Mouse (Mus musculus): ENCODE results near the gene Ruvbl2.
"Not testable (repeated sequence)": the region's sequence is repeated elsewhere in the genome, so short reads cannot be mapped to it uniquely, and the experiment has no call there.

The Ruvbl2 gene

DNA sequence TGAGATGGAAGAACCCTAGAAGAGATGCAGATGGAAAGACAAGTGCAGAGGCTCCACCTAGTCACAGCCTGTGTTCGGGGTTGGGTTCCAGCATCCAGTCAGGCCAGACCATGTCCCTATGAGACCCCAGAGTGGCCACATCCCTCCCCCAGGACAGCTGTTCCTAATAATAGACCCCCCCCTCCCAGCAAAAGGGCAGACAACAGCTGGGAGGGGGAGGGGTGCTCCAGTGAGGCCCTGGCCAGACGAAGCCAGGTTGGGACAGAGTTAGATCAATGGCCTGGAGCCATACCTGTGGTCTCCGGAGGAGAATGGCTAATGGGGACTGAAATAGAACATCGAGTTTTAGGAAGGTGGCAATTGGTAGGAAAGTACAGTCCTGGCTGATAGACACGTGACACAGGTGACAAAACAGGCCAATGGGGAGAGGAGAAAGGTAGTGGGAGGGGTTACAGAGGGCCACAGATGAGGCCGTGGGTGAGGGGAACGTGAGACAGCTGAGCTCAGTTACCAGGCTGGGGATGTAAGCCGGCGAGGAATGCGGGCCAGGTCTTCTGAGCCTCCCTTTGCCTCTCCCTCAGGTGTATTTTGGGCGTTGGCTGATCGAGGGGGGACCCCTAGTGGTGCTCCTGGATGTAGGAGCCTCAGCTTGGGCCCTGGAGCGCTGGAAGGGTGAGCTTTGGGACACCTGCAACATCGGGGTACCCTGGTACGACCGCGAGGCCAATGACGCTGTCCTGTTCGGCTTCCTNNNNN, at the start of gene Ruvbl2:
Gene Ruvbl2 (minus strand): TSS at position 576 of the 756 bp plus-strand sequence.
- ChIA-PET CTCF (interaction anchor here (0.7 to 5.1 kb wide), 26 partner anchors 10 to 283 kb away, joined by 3 to 44 read pairs (median 4); partner anchors contain the start of genes Kcna7 (in 2 of the 4), Lhb (in 1 of the 4) and Slc6a21 (in 1 of the 4)), POLR2A (interaction anchor here in 3 of 4 experiments (0.5 to 10.2 kb wide), 44 partner anchors 10 to 370 kb away, joined by 3 to 114 read pairs (median 5); partner anchors contain the start of genes Ftl1 (in 3 of the 3), Lhb (in 2 of the 3), Ntf5 (in 2 of the 3) and Snrnp70 (in 2 of the 3))

DNA sequence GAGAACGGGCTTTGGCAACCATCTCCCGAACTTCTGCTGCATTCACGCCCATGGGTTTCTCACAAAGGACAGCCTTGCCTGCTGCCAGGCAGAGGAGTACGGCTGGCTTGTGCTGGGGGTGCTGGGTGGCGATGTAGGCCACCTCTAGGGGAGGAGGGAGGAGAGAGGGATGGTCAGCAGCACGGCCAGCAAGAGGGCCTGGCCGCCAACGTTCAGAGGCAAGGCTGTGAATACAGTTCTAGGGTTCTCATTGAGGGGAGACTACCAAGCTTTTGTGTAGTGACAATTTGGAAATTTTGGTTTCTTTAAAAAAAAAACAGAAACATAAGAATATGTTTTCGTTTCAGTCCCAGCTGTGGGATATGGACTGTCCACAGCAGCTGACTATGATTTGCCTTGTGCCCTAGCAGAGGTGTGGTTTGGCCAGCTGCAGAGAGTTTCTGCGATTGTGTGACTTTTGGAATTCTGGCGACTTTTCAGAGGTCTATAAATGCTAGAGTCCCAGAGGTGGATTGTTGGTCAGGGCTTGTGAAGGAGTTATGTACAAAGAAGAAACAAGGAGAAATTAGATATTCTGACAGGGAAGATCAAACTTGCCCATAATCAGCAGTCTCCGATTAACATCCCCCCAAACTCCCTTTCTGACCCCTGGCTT, 49.0 kb upstream of the Ruvbl2 start, which contains the start of gene Gm45808:
Gene Gm45808 (minus strand): TSS at position 51 of the 655 bp plus-strand sequence.
- POLR2A ChIA-PET: interaction anchor here in 3 of 4 experiments (0.6 to 3.5 kb wide), 21 partner anchors 8 to 148 kb away, joined by 3 to 17 read pairs (median 5); partner anchors contain the start of genes Bax (in 2 of the 3), Plekha4 (in 2 of the 3), Ppp1r15a (in 2 of the 3) and Ftl1 (in 1 of the 3)
- CTCF ChIA-PET: interaction anchor here in 2 of 4 experiments (2.1 to 2.4 kb wide), 2 partner anchors 10 kb away, joined by 7 to 9 read pairs; no protein-coding TSS in a partner anchor

DNA sequence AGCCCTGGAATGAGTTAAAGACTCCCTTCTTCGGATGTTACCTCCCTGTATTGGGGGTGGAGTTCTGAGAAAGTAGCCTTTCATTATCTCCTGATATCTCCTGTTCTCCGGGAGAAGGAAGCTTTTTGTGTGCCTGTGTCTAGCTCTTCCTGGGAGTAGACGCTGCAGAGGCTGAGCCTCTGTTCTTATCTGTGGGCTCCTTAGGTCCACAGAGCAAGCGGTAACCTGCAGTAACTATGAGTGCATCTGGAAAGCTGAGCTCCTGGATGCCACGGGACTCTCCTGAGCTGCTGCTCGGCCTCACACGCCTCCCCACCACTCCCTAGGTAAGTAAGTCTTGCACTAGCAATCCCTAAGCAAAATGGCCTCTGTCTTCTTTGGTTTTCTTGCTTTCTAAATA, 48.3 kb upstream of the Ruvbl2 start:
- CTCF ChIA-PET: no interaction called here
- POLR2A ChIA-PET: interaction anchor here in 3 of 4 experiments (0.6 to 3.5 kb wide), 10 partner anchors 8 to 40 kb away, joined by 3 to 11 read pairs (median 3); partner anchors contain the start of genes Ftl1 (in 2 of the 3), Bax (in 1 of the 3), Plekha4 (in 1 of the 3) and Ppp1r15a (in 1 of the 3)

DNA sequence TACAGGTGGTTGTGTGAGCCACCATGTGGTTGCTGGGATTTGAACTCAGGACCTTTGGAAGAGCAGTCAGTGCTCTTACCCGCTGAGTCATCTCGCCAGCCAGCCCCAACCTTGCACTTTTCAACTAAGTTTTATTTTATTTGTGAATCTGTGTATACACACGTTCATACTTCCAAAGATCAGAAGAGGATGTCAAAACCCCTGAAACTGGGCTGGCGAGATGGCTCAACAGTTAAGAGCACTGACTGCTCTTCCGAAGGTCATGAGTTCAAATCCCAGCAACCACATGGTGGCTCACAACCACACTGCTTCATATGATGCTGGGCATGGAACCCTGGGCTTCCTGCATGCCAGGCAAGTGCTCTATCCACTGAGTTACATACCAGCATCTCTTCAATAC, 47.1 kb upstream of the Ruvbl2 start:
- CTCF ChIA-PET: not testable (repeated sequence)
- POLR2A ChIA-PET: interaction anchor here in 2 of 4 experiments (0.6 to 0.7 kb wide), 4 partner anchors 16 to 40 kb away, joined by 3 to 4 read pairs (median 4); no protein-coding TSS in a partner anchor

DNA sequence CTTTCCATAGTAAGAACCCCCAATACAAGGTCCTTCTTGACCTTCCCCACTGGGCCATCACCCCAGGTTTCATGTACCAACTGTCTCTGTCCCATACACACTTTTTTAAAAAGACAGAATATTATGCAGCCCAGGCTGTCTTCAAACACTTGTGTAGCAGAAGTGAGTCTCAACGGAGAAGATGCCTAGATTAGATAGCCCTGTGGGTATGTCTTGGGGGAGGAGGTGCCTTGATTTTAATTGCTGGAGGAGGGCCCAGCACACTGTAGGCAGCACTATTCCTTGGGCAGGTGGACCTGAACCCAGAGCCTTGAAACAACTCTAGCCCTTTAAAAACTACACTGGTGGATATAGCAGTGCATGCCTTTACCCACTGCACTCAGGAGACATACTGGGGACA, 44.3 kb upstream of the Ruvbl2 start:
- ChIA-PET CTCF (interaction anchor here in 1 of 4 experiments (0.6 kb wide), 1 partner anchor 125 kb away, joined by 5 read pairs; no protein-coding TSS in a partner anchor), POLR2A (interaction anchor here in 3 of 4 experiments (0.6 to 2.3 kb wide), 21 partner anchors 8 to 632 kb away, joined by 3 to 20 read pairs (median 6); partner anchors contain the start of genes Ftl1 (in 2 of the 3), Nucb1 (in 2 of the 3), Bax (in 1 of the 3) and Plekha4 (in 1 of the 3))

DNA sequence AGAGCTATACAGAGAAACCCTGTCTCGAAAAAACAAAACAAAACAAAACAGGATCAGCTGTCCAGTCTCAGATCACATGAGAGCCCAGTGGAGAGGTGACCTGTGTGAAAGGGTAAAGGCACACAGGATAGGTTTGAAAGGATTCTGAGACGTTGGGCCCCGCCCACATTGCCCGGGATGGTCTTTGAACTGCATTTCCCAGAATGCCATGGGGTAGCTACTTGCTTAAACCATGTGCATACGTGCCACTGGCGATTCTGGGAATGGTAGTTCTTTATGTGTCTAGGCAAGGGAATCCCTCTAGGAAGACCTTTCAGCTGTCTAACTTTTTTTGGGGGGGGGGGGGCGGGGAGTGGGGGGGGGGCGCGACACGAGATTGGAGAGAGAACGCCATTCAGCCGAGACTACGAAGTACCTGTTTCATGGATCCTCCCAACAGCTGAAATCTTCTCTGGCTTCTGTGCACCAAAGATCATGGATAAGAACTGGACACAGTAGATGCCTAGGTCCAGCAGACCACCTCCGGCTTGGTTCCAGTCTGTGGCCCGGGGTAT, 43.6 kb upstream of the Ruvbl2 start, which contains the start of gene Tulp2:
Gene Tulp2 (plus strand): TSS at position 504 of the 554 bp plus-strand sequence.
- CTCF ChIA-PET: interaction anchor here in 3 of 4 experiments (0.6 to 1.5 kb wide), 15 partner anchors 10 to 201 kb away, joined by 3 to 18 read pairs (median 4); partner anchors contain the start of genes Ntn5 (in 1 of the 3), Plekha4 (in 1 of the 3) and Ppp1r15a (in 1 of the 3)
- POLR2A ChIA-PET: interaction anchor here in 3 of 4 experiments (0.6 to 2.3 kb wide), 56 partner anchors 9 to 631 kb away, joined by 3 to 20 read pairs (median 4); partner anchors contain the start of genes Ftl1 (in 3 of the 3), Gys1 (in 2 of the 3), Plekha4 (in 2 of the 3) and Ppp1r15a (in 2 of the 3)

DNA sequence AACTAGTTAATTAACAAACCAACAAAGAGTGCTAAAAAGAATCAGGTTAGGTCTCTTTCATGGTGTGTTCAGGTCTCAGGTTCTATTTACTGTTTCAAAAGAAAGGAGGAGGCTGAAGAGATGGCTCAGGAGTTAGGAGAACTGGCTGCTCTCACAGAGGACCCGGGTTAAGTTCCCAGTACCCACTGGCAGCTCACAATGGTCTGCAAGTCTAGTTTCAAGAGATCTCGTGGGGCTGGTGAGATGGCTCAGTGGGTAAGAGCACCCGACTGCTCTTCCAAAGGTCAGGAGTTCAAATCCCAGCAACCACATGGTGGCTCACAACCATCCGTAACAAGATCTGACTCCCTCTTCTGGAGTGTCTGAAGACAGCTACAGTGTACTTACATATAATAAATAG, 42.4 kb upstream of the Ruvbl2 start:
- CTCF ChIA-PET: interaction anchor here in 1 of 4 experiments (0.6 to 1.5 kb wide), 2 partner anchors 9 to 36 kb away, joined by 3 to 18 read pairs; no protein-coding TSS in a partner anchor

DNA sequence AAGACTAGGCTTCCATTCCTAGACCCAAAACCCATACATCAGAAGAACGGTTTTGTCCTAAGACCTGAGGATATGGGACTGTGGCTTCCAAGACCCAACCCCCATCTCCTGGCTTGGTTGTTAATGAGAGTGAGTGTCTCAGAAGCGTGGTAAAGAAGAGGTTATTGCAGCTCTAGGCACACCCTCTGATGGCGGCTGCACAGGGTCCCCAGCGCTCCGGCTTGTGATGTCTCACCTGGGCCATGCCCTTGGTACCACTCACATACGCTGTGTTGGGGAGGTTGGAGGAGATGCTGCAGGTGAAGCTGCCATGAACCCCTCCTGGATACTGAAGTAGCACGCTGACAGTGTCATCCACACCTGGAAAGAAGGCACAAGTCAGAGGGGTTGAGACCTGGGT, 40.9 kb upstream of the Ruvbl2 start:
- ChIA-PET POLR2A (interaction anchor here in 2 of 4 experiments (0.7 to 5.8 kb wide), 15 partner anchors 11 to 104 kb away, joined by 3 to 97 read pairs (median 4); partner anchors contain the start of genes Bax (in 2 of the 2), Ftl1 (in 2 of the 2), Plekha4 (in 2 of the 2) and Ppp1r15a (in 2 of the 2)), CTCF (interaction anchor here (0.6 to 3.8 kb wide), 16 partner anchors 9 to 204 kb away, joined by 3 to 35 read pairs (median 4); partner anchors contain the start of genes Dhdh (in 2 of the 4), Bax (in 1 of the 4), Plekha4 (in 1 of the 4) and Ppp1r15a (in 1 of the 4))

More for the DNA sequence above, 42.4 kb upstream of the Ruvbl2 start:
- POLR2A ChIA-PET: interaction anchor here in 3 of 4 experiments (0.5 to 2.3 kb wide), 22 partner anchors 9 to 109 kb away, joined by 3 to 20 read pairs (median 4); partner anchors contain the start of genes Ftl1 (in 2 of the 3), Gys1 (in 2 of the 3), Plekha4 (in 2 of the 3) and Ppp1r15a (in 2 of the 3)

DNA sequence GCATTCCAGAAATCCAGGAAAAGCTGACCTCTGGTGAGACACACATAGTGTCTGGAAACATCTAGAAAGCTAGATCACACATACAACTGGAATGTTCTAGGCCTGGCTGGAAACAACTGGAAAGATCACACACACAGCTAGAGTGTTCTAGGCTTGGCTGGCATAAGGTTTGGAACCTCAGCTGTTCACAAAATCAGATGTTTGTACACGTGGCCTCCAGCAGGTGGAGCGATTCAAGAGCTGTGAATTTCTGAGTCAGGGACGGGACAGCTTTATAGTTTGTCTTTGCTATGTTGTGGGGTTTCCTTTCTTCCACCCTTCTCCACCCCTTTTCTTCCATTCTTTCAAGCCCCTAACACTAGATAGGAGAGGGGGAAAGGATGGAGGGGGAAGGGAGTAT, 39.1 kb upstream of the Ruvbl2 start:
- ChIA-PET POLR2A (interaction anchor here (0.6 to 7.7 kb wide), 62 partner anchors 9 to 420 kb away, joined by 3 to 97 read pairs (median 4); partner anchors contain the start of genes Bax (in 3 of the 4), Ftl1 (in 3 of the 4), Plekha4 (in 3 of the 4) and Ppp1r15a (in 3 of the 4)), CTCF (interaction anchor here (0.5 to 3.8 kb wide), 66 partner anchors 10 to 917 kb away, joined by 3 to 35 read pairs (median 4); partner anchors contain the start of genes Dhdh (in 2 of the 4), Plekha4 (in 2 of the 4), Ppp1r15a (in 2 of the 4) and Bax (in 1 of the 4))

DNA sequence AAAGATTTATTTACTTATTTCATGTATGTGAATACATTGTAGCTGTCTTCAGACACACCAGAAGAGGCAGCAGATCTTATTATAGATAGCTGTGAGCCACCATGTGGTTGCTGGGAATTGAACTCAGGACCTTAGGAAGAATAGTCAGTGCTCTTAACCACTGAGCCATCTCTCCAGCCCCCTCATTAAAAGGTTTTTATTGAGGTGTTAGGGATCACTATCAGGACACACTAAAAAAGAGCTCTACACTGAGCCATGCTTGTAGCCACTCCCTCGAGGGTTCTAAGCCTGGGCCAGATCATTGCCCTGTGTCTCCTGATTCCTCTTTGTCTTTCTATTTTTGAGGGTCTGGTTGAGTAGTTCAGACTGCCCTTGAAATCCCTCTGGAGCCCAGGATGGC, 38.6 kb upstream of the Ruvbl2 start:
- ChIA-PET POLR2A (interaction anchor here (0.6 to 7.7 kb wide), 61 partner anchors 10 to 408 kb away, joined by 3 to 97 read pairs (median 5); partner anchors contain the start of genes Bax (in 3 of the 4), Ftl1 (in 3 of the 4), Plekha4 (in 3 of the 4) and Ppp1r15a (in 3 of the 4)), CTCF (interaction anchor here (0.5 to 3.8 kb wide), 63 partner anchors 10 to 916 kb away, joined by 3 to 35 read pairs (median 4); partner anchors contain the start of genes Dhdh (in 2 of the 4), Plekha4 (in 2 of the 4), Ppp1r15a (in 2 of the 4) and Bax (in 1 of the 4))

DNA sequence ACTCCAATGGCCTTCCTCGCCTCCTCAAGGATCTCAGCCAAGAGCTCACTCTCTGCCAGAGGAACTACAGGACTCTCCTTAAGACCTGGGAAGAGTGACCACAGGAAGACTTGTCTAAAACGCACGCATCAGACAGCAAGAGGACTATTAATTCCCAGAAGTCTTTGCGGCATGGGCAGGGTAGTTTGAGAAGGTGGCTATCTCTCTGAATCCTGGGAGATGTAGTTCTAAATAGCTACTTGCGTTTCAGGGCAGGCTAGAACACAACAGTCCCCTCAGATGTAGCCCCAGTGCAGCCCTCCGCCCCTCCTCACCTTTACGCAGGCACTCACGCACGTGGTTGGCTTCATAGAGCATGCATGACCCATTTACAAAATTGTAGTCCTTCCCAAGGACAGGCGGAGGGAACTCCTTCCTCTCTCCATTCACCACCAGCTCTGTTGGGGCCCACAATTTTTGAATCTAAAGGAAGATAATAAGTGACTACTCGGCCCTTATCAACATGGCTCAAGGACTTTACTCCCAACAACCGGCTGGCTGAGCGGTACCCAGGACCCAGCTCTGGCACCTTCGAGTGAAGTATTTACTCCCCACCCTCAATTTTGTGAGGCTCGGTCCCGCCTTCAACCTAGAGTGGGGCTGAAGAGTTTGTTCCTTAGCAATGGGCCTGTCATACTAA, 37.5 kb upstream of the Ruvbl2 start:
- ChIA-PET CTCF (interaction anchor here (0.5 to 3.2 kb wide), 32 partner anchors 10 to 915 kb away, joined by 3 to 21 read pairs (median 4); partner anchors contain the start of genes Bax (in 1 of the 4), Dhdh (in 1 of the 4), Gys1 (in 1 of the 4) and Ntn5 (in 1 of the 4)), POLR2A (interaction anchor here (0.6 to 7.7 kb wide), 73 partner anchors 8 to 271 kb away, joined by 3 to 97 read pairs (median 4); partner anchors contain the start of genes Plekha4 (in 3 of the 4), Ppp1r15a (in 3 of the 4), Bax (in 2 of the 4) and Ftl1 (in 2 of the 4))

DNA sequence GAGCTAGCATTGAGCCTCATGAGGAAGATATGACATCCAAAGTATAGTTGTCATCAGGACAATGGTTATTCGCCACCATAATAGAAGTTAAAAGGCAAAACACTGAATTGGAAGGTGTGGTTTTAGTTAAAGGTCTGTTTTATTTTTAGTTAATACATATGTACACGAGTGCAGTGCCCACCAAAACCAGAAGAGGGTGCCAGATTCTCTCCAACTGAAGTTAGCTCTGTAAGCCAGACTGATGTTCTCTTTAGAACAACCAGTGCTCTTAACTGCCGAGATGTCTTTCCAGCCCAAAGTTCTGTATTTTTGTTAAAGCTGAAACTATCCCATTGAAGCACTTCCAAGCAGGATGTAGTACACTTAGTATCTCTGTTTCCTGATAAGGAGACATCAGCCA, 33.0 kb upstream of the Ruvbl2 start:
- ChIA-PET POLR2A (interaction anchor here in 3 of 4 experiments (0.6 to 7.7 kb wide), 45 partner anchors 8 to 250 kb away, joined by 3 to 57 read pairs (median 4); partner anchors contain the start of genes Ftl1 (in 3 of the 3), Nucb1 (in 2 of the 3), Fam83e (in 1 of the 3) and Fut1 (in 1 of the 3)), CTCF (interaction anchor here (0.5 to 2.6 kb wide), 51 partner anchors 9 to 689 kb away, joined by 3 to 25 read pairs (median 4); partner anchors contain the start of genes Ap2a1 (in 1 of the 4), Dhdh (in 1 of the 4), Fut2 (in 1 of the 4) and Kcna7 (in 1 of the 4))

DNA sequence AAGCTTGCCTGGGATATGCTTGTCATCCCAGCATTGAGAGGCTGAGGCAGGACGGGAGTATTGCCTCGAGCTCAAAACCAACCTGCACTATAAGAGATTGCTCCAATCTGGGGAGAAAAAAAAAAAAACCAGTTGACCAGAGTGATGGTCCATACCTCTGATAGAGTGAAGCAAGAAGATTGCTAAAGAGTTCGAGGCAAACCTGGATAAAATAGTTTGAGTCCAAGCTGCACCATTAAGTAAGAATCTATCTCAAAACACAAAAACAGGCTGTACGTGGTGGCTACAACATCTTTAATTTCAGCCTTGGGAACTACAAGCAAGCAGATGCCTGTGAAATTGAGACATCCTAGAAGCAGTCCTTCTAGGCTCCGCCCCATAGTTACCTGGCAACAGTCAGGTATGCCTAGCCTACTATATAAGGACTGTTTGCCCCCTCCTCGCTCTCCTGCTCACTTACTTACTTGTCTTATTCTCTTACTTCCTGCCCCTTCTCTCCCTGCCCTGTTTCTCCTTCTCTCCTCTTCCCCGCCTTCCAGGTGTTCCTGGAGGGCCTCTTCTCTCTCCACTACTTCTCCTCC, 29.3 kb upstream of the Ruvbl2 start:
- CTCF ChIA-PET: interaction anchor here (0.6 to 3.7 kb wide), 13 partner anchors 10 to 334 kb away, joined by 3 to 17 read pairs (median 4); no protein-coding TSS in a partner anchor
- POLR2A ChIA-PET: interaction anchor here (0.6 to 7.3 kb wide), 68 partner anchors 8 to 610 kb away, joined by 3 to 97 read pairs (median 7); partner anchors contain the start of genes Plekha4 (in 3 of the 4), Ppp1r15a (in 3 of the 4), Bcat2 (in 2 of the 4) and Dhdh (in 2 of the 4)

DNA sequence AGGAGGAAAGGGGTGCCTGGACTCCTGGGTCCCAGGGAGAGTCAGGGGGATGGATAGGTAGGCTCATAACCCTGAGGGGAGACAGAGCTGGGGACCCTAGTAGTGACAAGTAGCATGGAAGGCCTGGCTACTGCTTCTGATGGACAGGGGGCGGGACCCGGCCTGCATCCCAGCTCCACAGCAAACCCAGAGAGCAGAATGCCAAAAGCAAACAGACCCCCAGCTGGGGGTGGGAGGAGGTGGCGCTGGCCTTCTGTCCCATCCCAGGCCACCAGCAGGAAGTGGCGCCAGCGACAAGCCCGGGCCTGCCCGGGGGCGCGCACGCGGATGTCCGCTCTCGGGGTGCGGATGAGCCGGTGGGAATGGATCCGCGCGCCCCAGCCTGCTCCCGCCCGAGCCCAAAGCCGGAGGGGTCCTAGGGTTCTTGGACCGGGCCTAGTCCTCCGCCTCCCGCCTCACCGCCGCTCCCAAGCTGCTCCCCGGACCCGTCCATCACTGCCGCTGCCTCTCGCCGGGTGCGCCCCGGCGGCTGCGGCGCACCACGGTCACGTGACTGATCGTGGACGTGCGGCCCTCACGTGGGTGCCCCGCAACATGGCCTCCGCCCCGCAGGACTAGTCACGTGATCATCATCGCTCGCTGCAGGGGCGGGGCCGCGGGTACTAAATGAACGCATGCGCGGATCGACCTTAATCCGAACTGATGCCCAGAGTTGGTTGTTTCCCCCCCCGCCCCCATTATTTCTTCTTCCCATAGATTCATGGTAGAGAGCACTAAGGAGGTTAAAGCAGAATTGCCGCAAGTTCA, 28.6 kb upstream of the Ruvbl2 start, which contains the start of gene Bax:
Gene Bax (minus strand): TSS at position 616 of the 807 bp plus-strand sequence.
- POLR2A ChIA-PET: interaction anchor here (0.6 to 7.3 kb wide), 133 partner anchors 8 to 651 kb away, joined by 3 to 97 read pairs (median 5); partner anchors contain the start of genes Gys1 (in 3 of the 4), Plekha4 (in 3 of the 4), Ppp1r15a (in 3 of the 4) and Snrnp70 (in 3 of the 4)
- CTCF ChIA-PET: interaction anchor here (0.6 to 3.7 kb wide), 24 partner anchors 8 to 652 kb away, joined by 3 to 17 read pairs (median 4); partner anchors contain the start of genes Gys1 (in 2 of the 4), Plekha4 (in 1 of the 4) and Ppp1r15a (in 1 of the 4)
